In genomic region chr7:30847934-30848333, GRCm38 (mm10) we compare ENCODE assay signal across 26 mouse cellular contexts. TPM values are rescaled to one million over a fixed set of nuclear protein-coding genes. Genes with fewer than 3 reads are reported as not detected.
"Had no signal": no experiment of that assay in that cellular context is flagged by ENCODE, and none has a peak within 500 bp of the region (broad histone marks: within the 10 kb centered on the region; RNA-seq: fewer than 3 reads in every experiment).

No protein-coding gene starts in this region.

- H3K27ac ChIP-seq: layer of hippocampus, adult 2 months; liver, embryonic 13.5 days had no signal

- DNase-seq: layer of hippocampus, adult 9-11 months; liver, embryonic 13.5 days; lung, adult 2 months; lung, postnatal 14 days; lung, postnatal 4 days; midbrain, embryonic 14.5 days; thymus, adult 18-20 months; thymus, postnatal 36 days had no signal

- H3K9me3 ChIP-seq: liver, embryonic 13.5 days had no signal

- H3K4me2 ChIP-seq: liver, embryonic 13.5 days; midbrain, embryonic 11.5 days had no signal

- H3K36me3 ChIP-seq: liver, embryonic 13.5 days had no signal

- H3K27me3 ChIP-seq: liver, embryonic 13.5 days had no signal

- H3K9ac ChIP-seq: liver, embryonic 13.5 days had no signal

- H3K4me3 ChIP-seq: layer of hippocampus, adult 2 months; liver, embryonic 13.5 days had no signal

RNA-seq across cellular contexts. Expression of gene Ffar3, which starts 8.0 kb away (rescaled TPM):
- total RNA-seq: layer of hippocampus, adult 2 months; layer of hippocampus, postnatal 25 days; left cerebral cortex, adult 18-20 months; left cerebral cortex, postnatal 25 days; liver, adult 2 months; megakaryocyte progenitor cell, adult 5-6 weeks; megakaryocyte-erythroid progenitor cell, adult 5-6 weeks; midbrain, postnatal 0 days had no signal
- polyA plus RNA-seq: limb, embryonic 14.5 days; liver, adult 2 months; liver, embryonic 13.5 days; liver, embryonic 16.5 days; lung, adult 2 months; lung, embryonic 16.5 days; midbrain, embryonic 11.5 days; midbrain, embryonic 14.5 days; midbrain, postnatal 0 days; neural tube, embryonic 11.5 days; neural tube, embryonic 14.5 days; testis, adult 2 months; urinary bladder, adult 2 months had no signal

RNA-seq across cellular contexts. Expression of gene Ffar1, which starts 13.4 kb away (rescaled TPM):
- total RNA-seq: layer of hippocampus, adult 2 months; layer of hippocampus, postnatal 25 days; left cerebral cortex, adult 18-20 months; left cerebral cortex, postnatal 25 days; liver, adult 2 months; megakaryocyte progenitor cell, adult 5-6 weeks; midbrain, postnatal 0 days had no signal
- polyA plus RNA-seq: kidney, embryonic 16.5 days; limb, embryonic 11.5 days; liver, embryonic 13.5 days; liver, embryonic 16.5 days; lung, embryonic 16.5 days; midbrain, embryonic 11.5 days; midbrain, embryonic 14.5 days; midbrain, postnatal 0 days; neural tube, embryonic 11.5 days; neural tube, embryonic 14.5 days; urinary bladder, adult 2 months had no signal

RNA-seq across cellular contexts. Expression of gene Ffar2, which starts 24.4 kb away (rescaled TPM):
- total RNA-seq: layer of hippocampus, adult 2 months; layer of hippocampus, postnatal 25 days; left cerebral cortex, adult 18-20 months; left cerebral cortex, postnatal 25 days; midbrain, postnatal 0 days had no signal
- polyA plus RNA-seq: limb, embryonic 11.5 days; liver, adult 2 months; midbrain, embryonic 11.5 days; midbrain, embryonic 14.5 days; neural tube, embryonic 11.5 days had no signal

RNA-seq across cellular contexts. Expression of gene Cd22, which starts 32.2 kb away (rescaled TPM):
- total RNA-seq: layer of hippocampus, adult 2 months; layer of hippocampus, postnatal 25 days; left cerebral cortex, postnatal 25 days had no signal
- polyA plus RNA-seq: limb, embryonic 11.5 days; midbrain, embryonic 11.5 days; midbrain, embryonic 14.5 days; neural tube, embryonic 14.5 days had no signal
